Mouse (Mus musculus): ENCODE data around the gene Cracr2a.

Cracr2a gene

DNA sequence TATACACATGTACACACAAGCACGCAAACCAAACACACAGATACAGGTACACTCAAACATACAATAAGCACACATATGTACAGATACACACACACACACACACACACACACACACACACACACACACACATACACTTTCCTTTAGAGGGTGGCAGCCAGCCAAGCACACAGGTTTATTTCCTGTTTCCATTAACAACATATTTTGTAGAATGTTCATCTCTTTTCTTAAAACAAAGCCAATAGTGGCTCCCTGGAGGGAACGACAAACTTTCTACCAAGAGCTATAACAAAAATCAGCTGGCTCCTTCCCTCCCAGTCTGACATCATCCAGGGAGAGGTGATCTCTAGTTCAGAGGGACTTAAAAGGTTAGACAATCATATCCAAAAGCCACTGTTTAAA, 73.7 kb downstream of the Cracr2a start:
- no peak for DNase-seq

DNA sequence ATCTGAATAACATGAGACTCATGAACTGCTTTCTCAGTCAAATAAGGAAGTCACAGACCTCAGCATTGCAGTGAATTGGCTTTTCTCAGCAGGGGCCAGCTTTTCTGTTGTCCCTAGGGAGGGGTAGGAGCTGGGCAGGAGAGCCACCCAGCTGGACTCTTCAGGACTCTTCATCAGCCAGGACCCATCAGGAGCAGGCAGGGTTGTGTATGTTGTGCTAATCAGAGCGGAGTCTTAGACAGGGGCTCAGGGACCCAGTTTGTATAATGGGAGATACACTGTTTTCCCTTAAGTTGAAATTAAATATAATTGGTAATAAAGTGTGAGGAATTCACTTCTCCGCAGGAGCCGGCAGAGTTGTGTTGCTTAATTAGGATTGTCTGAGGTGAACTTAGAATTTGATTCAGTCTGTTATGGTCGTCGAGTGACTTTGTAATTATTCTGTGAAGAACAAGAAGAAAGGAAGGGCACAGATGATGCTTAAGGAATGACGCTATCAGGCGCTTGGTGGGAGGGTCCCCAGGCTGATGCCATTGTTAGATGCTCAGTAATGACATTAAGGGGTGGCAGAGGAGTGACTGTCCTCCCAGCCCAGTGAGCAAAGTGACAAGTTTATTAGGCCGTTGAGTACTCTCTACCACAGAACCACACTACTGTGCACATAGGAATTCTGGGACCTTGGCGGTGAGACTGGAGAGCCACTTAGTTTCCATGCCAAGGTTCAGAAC, 74.5 kb downstream of the Cracr2a start:
- DNase-seq, result no peak

DNA sequence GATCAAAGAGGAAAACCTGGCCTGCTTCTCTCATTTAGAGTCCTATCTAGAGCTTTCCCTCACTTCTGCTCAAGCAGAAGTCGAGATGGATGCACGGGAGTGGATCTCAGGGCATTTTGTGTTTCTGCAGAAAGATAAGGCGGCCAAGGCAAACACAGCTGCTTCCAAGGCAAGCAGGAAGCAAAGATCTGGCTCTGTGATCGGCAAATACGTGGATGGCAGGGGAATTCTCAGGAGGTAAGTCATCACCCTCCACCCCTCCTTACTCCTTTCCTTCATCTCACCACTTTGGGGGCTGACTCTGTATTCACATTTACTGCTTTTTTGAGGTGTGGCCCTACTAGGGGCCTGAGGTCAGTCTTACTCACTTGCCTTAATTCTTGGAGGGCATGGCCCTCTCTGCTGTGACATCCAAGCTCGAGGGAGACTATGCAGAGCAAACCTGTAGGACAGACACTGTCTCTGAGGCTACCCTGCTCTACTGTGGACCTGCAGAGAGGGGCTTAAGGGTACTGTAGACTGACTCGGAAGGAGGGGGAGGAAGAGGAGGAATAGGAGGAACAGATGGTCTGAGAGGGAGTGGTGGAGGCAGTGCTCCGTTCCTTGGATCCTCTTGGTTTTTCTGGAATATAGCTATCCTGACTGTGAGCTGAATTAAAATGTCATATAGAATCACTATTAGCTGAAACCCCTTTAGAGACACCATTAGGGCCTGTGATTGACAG, 80.1 kb downstream of the Cracr2a start:
- no peak for DNase-seq

DNA sequence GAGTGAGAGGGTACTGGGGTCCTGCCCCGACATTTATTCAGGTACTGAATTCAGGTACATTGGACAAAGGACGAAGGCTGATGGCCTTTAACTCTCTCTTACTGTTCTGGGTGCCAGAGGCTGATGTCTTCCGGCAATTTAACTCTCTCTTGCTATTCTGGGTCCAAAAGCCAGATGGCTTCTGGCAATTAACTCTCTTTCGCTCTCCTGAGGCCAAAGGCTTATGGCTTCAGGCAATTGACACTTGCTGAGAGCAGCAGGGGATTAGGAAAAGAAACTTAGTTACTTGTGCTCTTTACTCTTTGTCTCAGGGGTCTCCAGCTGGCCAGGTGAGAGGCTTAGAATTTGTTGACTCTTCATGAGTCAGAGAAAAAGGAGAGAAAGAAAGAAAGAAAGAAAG, 94.8 kb downstream of the Cracr2a start:
- no peak for DNase-seq

DNA sequence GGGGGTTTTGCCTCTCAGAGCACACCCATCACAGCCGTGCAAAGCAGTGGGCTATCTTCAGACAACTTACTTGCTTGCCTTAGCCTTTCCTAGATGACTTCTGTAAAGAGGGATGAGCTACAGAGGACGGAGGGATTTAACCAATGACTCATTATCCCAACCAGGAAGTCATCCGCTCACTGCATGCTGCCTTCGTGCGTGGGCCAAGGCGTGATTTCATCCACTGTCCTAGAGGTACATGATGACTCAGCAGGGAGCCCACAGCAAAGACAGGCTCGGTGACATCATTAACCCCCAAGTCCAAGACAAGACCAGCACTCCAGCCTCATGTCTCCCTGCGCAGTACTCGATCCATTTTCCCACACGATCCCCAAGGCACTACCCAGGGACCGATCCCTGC, 96.0 kb downstream of the Cracr2a start:
- no peak for DNase-seq

DNA sequence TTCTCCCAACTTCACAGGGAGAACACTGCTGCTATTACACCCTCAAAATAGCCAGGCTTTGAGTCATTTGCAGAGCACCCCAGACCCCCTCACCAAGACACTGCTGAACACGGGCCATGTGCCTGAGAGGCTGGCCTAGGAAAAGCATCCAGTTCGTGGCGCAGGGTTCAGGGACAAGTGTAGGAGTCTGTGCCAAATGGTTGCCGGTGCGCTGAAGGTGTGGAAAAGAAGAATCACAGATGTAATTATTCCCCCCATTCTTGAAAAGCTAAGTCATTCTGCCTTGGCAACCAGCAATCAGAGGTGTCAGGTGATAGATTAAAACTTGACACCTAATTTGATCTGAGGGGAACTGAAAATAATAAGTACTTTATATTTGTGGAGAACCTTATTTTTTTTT, 98.3 kb downstream of the Cracr2a start:
- no peak for DNase-seq

DNA sequence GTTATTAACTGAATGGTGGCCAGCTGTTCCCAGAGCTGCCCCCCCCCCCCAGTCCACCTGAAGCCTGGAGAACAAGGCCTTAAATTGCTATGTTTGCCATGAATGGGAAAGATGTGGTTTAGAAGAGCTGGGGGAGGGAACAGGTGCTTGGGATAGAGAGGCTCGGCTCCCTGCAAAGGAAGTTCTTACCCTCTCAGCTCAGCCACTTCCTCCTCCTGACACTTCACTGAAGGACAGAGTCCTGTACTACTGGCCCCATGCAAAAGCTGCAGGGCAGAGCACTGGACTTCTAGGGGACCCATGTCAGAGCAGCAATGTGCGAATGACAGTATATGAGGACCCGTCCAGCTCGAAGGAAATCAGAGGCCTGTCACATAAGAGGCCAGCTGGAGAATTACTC, 98.8 kb downstream of the Cracr2a start:
- no peak for DNase-seq

DNA sequence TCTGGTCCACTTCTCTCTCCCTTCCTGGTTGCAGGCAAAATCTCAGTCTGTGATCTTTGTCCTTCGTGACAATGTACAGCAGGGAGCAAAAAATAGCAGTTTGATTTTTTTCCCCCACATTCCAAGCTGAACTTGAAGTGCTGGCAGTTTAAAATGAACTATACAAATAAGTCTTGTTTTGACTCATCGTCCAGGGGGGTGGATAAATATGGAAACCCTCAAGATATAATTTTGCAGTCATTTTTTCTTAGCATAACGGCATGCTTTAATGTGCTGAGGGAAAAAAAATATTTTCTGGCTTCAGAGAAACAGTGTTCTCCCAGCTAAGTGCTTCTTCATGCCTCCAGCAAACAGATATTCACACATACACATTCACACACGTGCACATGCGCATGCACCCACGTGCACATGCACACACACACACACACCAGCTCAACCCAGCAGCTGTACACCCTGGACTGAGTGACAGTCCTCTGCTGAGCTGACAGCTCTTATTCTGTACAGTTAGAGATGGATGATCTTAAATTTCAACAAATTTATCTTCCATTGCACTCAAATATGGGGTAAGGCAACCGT, 100.7 kb downstream of the Cracr2a start:
- no peak for DNase-seq

DNA sequence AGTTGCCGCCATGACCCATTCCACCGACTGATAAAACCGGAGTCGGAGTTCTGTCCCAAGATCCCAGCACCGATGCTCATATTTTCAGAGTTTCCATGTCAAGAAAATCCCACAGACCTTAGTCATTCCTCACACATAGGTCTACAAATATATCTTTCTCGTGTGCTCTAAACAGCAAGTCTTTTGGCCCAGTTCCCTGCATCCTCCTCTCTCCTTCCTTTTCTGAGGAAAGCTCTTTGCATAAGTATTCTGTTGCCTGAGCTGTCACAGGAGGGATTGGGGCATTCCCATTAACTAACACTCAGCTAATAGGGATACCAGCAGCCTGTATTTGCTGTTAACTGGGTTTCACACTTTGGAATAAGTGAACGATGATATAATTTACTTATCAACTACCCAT, 102.1 kb downstream of the Cracr2a start:
- no peak for DNase-seq

DNA sequence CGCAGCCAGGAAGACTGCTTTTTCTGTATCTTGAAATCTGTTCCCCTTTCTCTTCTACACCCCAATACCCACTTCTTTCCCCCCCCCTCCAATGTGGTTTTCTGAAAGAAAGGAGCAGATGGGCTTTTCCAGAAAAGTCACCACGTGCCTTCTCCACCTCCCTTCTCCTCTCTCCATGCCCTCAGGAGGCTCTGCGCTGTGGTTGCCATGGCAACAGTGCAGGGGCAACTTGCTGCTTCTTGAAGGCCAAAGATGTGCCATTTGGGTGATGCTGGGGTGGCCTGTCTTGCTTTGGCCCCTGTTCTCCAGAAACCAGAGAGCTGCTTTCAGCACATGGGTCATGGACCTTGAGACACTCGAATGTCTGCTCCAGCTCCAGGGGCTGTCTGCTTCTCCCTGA, 108.2 kb downstream of the Cracr2a start:
- DNase-seq, result no peak

DNA sequence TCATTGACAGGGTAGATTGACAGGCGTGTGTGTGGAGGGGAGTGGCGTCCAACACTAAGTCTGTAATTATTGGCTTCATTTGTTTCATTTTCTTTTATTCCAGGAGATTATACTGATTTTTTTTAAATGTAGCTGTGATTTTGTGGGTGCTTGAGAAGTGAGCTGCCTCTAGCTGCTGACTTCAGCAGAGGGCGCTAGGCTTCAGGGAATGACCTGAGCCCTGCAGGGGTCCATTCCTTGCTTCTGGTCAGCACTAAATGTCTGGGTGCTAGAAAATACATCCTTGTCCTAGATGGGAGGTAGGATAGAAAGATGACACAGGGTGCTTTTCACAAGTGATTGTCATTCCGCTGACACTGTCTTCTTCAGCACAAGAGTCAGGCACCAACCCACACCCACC, 108.9 kb downstream of the Cracr2a start:
- DNase-seq, result no peak

DNA sequence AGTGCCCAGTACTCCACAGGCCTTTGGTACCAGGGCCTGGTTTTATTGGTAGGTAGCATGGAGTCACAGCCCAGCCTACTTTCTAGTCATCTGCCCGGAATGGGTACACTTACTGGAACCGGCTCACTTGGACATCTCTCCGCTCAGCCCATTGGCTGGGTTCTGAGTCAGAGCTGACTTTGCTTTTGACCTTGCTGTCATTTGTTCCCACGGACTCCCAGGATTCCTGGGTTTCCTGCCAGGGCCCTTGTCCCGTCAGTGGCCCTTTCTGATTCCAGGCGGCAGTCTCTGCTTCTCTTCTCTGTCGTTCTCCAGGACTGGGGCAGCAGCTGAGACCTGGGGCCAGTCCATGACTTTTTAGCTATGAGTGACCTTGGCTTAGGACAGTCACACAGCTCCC, 110.9 kb downstream of the Cracr2a start:
- DNase-seq, result no peak

DNA sequence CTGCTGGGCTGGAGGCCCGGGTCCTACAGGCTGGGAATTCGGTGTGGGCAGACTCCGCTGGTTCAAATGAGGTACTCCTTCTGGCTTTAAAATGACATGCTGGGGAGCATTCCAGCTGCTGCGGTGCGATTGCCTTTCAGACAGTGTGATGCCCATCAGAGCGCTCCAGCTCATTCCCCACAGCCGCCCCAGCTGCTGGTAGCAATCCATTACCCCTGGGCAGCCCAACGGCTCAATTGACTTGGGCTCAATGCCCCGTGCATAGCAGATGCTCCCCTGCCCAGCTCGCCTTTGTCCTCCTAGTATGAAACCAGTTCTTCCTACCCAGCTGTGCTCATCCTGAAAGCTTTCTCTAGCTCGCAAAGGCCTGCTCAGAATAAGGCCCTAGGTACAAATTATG, 115.7 kb downstream of the Cracr2a start:
- no peak for DNase-seq

DNA sequence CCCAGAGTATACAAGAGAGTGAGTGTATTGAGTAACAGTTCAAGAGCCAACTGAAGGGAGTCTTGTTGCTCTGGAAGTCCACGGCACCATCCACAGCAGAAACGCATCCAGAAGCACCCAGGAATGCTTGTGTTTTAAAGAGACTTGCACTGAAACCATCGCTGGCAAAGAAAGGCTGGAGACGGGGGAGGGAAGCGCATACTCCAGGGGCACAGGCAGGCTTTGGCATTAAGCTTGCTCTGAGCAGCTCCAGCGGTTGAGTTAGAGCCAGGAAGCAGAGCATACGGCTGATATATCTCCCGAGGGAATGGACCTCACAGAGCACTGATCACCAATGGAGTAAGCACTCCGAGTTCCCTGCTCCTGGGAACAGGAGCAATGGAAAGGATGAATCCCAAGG, 117.2 kb downstream of the Cracr2a start:
- DNase-seq, result no peak

DNA sequence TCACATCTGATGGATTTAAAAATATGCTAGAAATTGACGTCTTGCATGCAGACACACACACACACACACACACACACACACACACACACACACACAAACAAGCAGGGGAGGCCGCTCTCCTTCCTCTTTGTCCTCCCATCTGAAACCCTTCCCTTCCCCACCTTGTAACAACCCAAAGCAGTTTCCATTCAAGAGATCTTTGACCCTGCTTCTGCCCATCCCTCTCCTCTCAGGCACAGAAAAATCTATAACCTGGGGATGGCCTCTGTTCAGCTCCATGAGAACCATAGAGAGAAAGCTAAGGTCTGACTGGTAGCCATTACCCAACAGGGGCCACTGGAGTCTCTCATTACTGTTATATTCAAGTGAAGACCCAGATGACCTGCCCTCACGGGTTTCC, 117.9 kb downstream of the Cracr2a start:
- DNase-seq, result no peak

DNA sequence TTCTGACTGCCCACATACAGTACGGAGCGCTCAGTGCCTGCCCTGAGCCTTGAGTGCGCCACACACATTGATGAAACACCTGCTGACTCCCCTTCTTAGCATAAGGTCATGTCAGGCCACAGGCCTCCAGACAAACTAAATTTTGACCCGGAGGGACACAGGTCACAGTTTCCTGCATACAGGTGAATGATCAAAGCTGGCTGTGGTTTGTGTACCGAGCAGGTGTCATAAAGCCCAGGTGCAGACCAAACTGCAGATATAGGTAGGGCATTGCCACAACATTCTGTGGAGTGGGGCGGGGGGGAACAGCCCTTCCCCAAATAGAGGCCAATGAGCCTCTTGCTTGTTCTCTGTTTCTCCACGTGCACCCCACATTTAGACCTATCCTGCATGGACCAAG, 119.6 kb downstream of the Cracr2a start:
- no peak for DNase-seq

DNA sequence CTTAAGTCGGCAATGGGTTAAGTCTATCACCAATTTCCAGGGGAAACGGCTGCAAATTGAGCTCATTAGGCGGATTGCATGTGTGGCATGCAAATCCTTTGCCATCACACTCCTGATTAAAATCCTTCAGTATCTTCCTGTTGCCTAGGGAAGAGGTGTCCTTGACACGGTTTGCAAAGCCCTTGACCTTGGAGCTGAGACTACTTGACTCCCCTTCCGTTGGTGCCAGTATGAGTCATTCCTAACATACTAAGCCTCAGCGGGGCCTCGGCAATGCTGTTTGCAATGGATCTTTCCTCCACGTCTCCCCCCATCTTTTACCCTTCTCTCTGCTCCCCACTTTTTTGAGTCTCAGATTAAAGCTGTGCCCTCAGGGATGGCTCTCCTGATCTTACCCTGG, 122.4 kb downstream of the Cracr2a start:
- DNase-seq, result no peak

DNA sequence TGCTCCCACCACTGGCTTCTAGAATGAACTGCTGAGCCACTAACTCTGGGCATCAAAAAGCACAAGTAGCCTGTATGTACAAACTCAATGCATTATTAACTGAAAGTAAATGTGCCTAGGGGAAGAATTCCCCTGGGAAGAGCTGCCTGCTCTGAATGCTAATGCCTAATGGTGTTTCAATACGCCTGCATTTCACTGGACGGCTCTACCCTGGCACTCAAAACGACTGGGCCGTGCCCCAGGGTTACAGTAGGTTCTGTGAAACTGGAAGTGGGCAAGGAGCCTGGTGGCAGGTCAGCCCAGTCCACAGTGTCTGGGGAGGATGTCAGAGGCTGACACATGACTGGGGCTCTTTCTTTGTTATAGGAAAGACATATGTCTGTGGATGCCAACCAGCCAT, 123.8 kb downstream of the Cracr2a start:
- no peak for DNase-seq

DNA sequence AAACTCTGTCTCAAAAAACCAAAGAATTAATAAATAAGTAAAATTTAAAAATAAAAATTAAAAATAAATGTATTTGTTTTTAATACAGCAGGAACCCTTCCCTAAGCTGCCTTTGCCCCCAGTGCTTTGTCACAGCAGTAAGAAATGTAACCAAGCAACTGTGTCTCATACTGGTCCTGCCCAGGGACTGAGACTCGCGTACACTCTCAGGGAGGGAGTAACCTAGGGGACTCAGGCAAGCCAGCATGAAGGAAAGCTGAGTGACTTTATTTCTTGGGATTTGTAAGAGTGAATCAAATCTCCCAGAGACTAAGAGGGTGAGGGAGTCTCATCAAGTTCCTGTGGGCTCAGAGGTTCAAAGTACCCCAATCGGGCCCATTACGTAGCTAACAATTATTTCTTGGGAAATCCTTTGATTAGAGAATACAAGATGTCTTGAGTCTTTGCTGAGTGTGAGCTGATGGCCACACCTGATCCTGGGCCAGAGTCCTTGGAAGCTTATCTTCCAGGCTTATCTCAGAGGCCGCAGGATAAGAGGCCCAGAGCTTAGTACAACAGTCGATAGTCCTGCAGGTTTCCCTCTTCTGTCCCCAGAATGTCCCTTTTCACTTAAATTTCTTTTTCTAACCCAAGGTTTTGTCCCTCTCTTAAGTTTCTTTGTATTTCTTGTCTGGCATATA, 126.2 kb downstream of the Cracr2a start:
- DNase-seq, result no peak

DNA sequence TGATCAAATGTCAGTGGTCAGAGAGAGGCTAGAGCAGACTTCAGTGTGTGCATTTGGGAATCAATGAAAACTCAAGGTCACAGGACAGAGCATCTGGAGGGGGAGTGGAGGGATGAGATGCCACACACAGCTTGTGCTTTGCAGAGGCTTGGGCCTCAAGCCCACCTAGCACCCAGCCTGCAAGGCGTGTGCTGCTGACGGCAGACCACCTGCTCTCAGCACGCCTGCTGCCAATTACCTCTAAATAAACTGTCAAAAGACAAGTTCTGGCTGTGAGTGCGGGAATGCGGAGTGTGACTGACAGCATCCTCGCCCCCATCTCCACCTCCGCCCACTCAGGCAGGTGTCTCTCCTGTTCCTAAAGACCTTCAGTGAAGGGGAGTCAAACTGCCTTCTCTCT, 131.2 kb downstream of the Cracr2a start:
- no peak for DNase-seq

DNA sequence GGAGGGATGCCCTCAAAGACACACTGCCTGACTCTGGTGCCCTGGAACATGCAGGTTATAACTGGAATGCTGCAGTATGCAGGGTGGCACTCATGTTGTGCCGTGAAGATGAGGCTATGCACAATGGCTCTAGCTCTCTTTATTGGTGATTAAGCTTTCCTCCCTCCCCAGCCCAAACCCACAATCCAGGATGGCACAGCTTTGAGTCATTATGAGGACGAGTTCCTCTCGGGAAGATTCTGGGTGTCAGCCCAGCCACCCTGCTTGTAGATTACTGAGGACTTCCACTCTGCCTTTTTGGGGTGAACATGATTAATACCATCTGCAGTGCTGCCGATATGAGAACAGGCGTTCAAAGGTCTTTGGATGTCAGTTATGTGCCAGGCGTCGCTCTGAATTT, 132.5 kb downstream of the Cracr2a start:
- DNase-seq, result no peak

DNA sequence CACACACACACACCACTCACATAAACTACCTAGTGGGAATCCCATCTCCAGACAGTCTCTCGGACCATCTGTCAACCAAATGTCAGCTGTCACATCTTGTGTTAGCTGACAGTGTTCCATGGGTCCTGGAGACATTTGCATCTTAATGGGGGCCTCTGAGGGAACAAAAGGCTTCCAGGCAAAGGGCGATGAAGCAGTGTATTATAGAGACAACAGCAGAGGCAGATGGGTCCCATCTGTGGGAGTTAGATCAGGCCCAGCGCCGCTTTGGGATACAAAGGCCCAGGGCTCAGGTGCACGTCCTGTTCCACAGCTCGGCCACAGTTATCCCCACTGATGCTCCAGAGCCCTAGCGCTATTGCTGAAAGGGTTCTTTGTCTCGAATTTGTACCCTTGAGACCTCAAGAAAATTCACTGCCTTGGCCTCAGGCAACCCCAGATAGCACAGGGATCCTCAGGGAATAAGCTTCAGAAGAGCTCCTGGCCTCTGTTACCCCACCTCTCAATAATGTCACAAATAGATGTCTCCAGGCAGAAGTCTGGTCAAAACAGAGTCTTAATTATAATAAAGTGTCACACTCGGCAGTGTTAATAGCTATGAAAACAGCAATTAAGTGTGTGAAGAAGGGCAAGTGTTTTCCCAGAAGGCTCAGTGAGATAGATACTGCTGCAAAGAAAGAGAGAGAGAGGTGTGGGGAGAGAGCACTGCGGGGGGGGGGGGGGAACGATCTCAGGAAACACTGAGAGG, 140.1 kb downstream of the Cracr2a start:
- no peak for DNase-seq

DNA sequence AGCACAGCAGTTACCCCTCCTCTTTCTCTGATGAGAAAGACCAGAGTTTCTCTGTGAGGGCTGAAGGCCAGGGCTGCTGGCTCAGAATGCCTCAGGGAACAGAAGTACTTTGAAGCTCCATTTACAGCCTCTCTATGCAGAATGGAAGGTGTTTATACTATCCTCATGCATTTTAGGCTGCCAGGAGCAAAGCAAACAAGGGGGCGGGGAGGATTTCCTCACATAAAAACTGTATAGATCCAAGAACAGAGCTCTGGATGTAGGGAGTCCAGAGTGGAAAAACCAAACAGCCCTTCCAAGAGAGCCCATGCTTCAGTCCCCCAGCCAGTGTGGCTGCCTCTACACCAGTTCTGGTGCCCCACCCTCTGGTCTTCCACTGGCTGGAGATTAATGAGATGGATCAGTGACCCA, 147.1 kb downstream of the Cracr2a start:
- no peak for DNase-seq

Measured in spleen, adult 18-20 months (tissue).